24 mouse cellular contexts compared by ENCODE assay signal in the genomic region with DNA sequence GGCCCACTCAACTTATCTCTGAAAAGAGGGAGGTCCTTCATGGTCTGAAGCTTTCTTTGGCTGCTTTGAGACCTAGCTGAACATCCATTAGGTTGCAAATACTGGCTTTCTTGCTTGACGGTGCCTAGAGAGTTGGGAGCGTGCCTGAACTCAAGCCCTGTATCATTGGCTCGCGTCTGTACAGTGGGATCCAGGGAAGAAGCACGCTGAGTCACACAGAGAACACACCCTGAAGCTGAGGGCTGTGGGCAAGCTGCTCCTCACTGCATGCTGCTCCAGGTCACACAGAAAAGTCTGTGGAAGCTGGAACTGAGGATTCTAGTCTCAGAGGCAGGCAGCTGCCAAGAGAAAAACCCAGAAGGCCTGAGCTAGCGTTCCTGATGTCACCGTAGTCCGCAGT.
DNase-seq lines count a peak whose midpoint lies in the region; ATAC-seq and TF ChIP-seq lines count a peak whose summit lies in the region.
"Had no signal": no experiment of that assay in that cellular context is flagged by ENCODE, and none has a peak within 500 bp of the region (broad histone marks: within the 10 kb centered on the region; RNA-seq: fewer than 3 reads in every experiment).

No protein-coding gene starts in this region.

- no peak overlapping the region for H3K4me3 ChIP-seq in lung, postnatal 0 days (ENCODE audit: low read depth, low read length)
- H3K4me3 ChIP-seq: embryonic facial prominence, embryonic 15.5 days; forebrain, embryonic 15.5 days; heart, embryonic 13.5 days; limb, embryonic 12.5 days; midbrain, embryonic 10.5 days had no signal

- ATAC-seq in lung, postnatal 0 days, result no peak
- ATAC-seq: forebrain, embryonic 15.5 days; hindbrain, postnatal 0 days; intestine, embryonic 16.5 days; liver, postnatal 0 days; midbrain, embryonic 16.5 days had no signal

- TF ChIP-seq CTCF in lung, postnatal 0 days (IDR thresholded peaks at IDR 0.05), result no peak

- peak; percentile 5 to 25 for DNase-seq in gastrocnemius, adult 8-10 months (ENCODE audit: low spot score in 2 of 2)
- no peak for DNase-seq in gastrocnemius, postnatal 10 days
- DNase-seq in urinary bladder, postnatal 14 days (ENCODE audit: low spot score), result peak; percentile 19
- no peak for DNase-seq in urinary bladder, postnatal 36 days (ENCODE audit: low spot score in 2 of 2)
- peak; percentile 16 to 24 for DNase-seq in heart, postnatal 14 days
- no peak for DNase-seq in lung, postnatal 0 days (ENCODE audit: low spot score)
- DNase-seq in c-Kit-positive CD71-positive TER-119-positive erythroid progenitor cells, embryonic 14.5 days (ENCODE audit: low spot score), result no peak
- DNase-seq: adrenal gland, postnatal 25 days; cerebellum, adult 11 months; cerebellum, adult 9-11 months; kidney, adult 9 months; kidney, postnatal 14 days; liver, postnatal 0 days; lung, postnatal 10 days; spleen, adult 18-20 months had no signal

- H3K4me1 ChIP-seq in lung, postnatal 0 days (ENCODE audit: insufficient read depth, low read depth, low read length), result no peaks in the 10 kb centered on the region
- H3K4me1 ChIP-seq: embryonic facial prominence, embryonic 15.5 days; forebrain, embryonic 15.5 days; heart, embryonic 13.5 days; limb, embryonic 12.5 days; midbrain, embryonic 10.5 days had no signal

- 83% methylated on average over 8 of the region's 8 CpGs for WGBS in lung, postnatal 0 days

- no peaks in the 10 kb centered on the region for H3K9me3 ChIP-seq in lung, postnatal 0 days (ENCODE audit: low read length)
- H3K9me3 ChIP-seq: embryonic facial prominence, embryonic 15.5 days; forebrain, embryonic 15.5 days; heart, embryonic 13.5 days; limb, embryonic 12.5 days; midbrain, embryonic 10.5 days had no signal

- no peaks in the 10 kb centered on the region for H3K36me3 ChIP-seq in lung, postnatal 0 days (ENCODE audit: insufficient read depth, low read length)
- H3K36me3 ChIP-seq: embryonic facial prominence, embryonic 15.5 days; forebrain, embryonic 15.5 days; heart, embryonic 13.5 days; limb, embryonic 12.5 days; midbrain, embryonic 10.5 days had no signal

- H3K27me3 ChIP-seq in lung, postnatal 0 days (replicated peaks; ENCODE audit: insufficient read depth, low read length), result no peaks in the 10 kb centered on the region
- H3K27me3 ChIP-seq: embryonic facial prominence, embryonic 15.5 days; forebrain, embryonic 15.5 days; heart, embryonic 13.5 days; limb, embryonic 12.5 days had no signal

- no peak for TF ChIP-seq EP300 in lung, postnatal 0 days (IDR thresholded peaks at IDR 0.05)

- intact Hi-C loops in heart, postnatal 14 days (cut with DNase I), result no loop called here

- no peak overlapping the region for H3K9ac ChIP-seq in lung, postnatal 0 days (replicated peaks; ENCODE audit: low read depth)
- H3K9ac ChIP-seq: embryonic facial prominence, embryonic 15.5 days; forebrain, embryonic 15.5 days; heart, embryonic 13.5 days; limb, embryonic 12.5 days; liver, postnatal 0 days had no signal

- no peak overlapping the region for H3K4me2 ChIP-seq in lung, postnatal 0 days (replicated peaks; ENCODE audit: low read depth, low read length)
- H3K4me2 ChIP-seq: embryonic facial prominence, embryonic 15.5 days; forebrain, embryonic 15.5 days; heart, embryonic 13.5 days; limb, embryonic 12.5 days; liver, embryonic 11.5 days had no signal

- H3K27ac ChIP-seq in lung, postnatal 0 days (ENCODE audit: low read length), result no peak overlapping the region
- H3K27ac ChIP-seq: embryonic facial prominence, embryonic 15.5 days; forebrain, embryonic 15.5 days; heart, embryonic 13.5 days; hindbrain, postnatal 0 days; limb, embryonic 12.5 days; midbrain, embryonic 10.5 days had no signal

Comparison
In these comparisons a context has a peak if more than half of its experiments do, and no peak if none do; other contexts are left out.
1. DNase-seq: peak in gastrocnemius, adult 8-10 months (2 of 2), urinary bladder, postnatal 14 days (single experiment) and heart, postnatal 14 days (2 of 2); none in gastrocnemius, postnatal 10 days (single experiment), urinary bladder, postnatal 36 days (0 of 2), lung, postnatal 0 days (single experiment) and c-Kit-positive CD71-positive TER-119-positive erythroid progenitor cells, embryonic 14.5 days (single experiment).